21 mouse cellular contexts compared by ENCODE assay signal in the genomic region with DNA sequence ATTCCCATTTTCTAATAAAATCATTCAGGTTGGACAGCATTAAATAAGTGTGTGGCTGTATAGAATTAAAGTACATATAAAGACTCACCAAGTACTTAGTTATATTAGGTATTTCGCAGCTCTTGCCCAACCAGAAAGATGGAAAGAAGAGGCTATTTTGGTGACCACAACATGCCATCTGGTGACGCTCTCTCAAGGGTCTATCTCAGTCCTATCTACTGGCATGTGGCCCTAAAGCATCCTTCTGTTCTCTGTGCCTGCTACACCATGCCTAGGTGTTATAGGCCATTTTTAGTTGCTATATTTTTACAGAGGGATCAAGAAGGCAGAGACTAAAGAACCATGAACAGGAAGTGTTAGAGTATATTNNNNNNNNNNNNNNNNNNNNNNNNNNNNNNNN.
DNase-seq lines count a peak whose midpoint lies in the region; ATAC-seq and TF ChIP-seq lines count a peak whose summit lies in the region.
"Had no signal": no experiment of that assay in that cellular context is flagged by ENCODE, and none has a peak within 500 bp of the region (broad histone marks: within the 10 kb centered on the region; RNA-seq: fewer than 3 reads in every experiment).

No protein-coding gene starts in this region.

- peak; percentile 18; the same call in 1 of the 2 replicates for ATAC-seq in hindbrain, embryonic 13.5 days (ENCODE audit: low FRiP score)
- ATAC-seq in hindbrain, embryonic 11.5 days (ENCODE audit: low FRiP score): no peak
- no peak for ATAC-seq in midbrain, postnatal 0 days (ENCODE audit: low FRiP score)
- ATAC-seq in midbrain, embryonic 11.5 days (ENCODE audit: low FRiP score): no peak
- ATAC-seq: intestine, embryonic 15.5 days; liver, embryonic 12.5 days had no signal

- no peak for TF ChIP-seq CTCF in midbrain, postnatal 0 days (IDR thresholded peaks at IDR 0.05)

- no peaks in the 10 kb centered on the region for H3K36me3 ChIP-seq in hindbrain, embryonic 13.5 days
- H3K36me3 ChIP-seq in hindbrain, embryonic 11.5 days (ENCODE audit: control insufficient read depth, insufficient read depth, low read length): no peaks in the 10 kb centered on the region
- H3K36me3 ChIP-seq in midbrain, postnatal 0 days (ENCODE audit: insufficient read depth, low read length): no peaks in the 10 kb centered on the region
- no peaks in the 10 kb centered on the region for H3K36me3 ChIP-seq in midbrain, embryonic 11.5 days (ENCODE audit: control insufficient read depth, insufficient read depth, low read length)
- H3K36me3 ChIP-seq: embryonic facial prominence, embryonic 12.5 days; hindbrain, embryonic 10.5 days; intestine, embryonic 15.5 days; limb, embryonic 13.5 days; liver, embryonic 12.5 days; midbrain, embryonic 10.5 days; neural tube, embryonic 12.5 days had no signal

- H3K4me2 ChIP-seq in hindbrain, embryonic 13.5 days: no peak overlapping the region
- no peak overlapping the region for H3K4me2 ChIP-seq in hindbrain, embryonic 11.5 days (replicated peaks; ENCODE audit: low read depth, low read length)
- H3K4me2 ChIP-seq in midbrain, postnatal 0 days (ENCODE audit: low read depth, low read length, poor library complexity, severe bottlenecking): no peak overlapping the region
- no peak overlapping the region for H3K4me2 ChIP-seq in midbrain, embryonic 11.5 days
- H3K4me2 ChIP-seq: embryonic facial prominence, embryonic 12.5 days; intestine, embryonic 15.5 days; limb, embryonic 13.5 days; liver, embryonic 12.5 days; neural tube, embryonic 12.5 days had no signal

- no peak overlapping the region for H3K4me3 ChIP-seq in hindbrain, embryonic 13.5 days
- H3K4me3 ChIP-seq in hindbrain, embryonic 11.5 days (ENCODE audit: low read depth, low read length): no peak overlapping the region
- H3K4me3 ChIP-seq in midbrain, postnatal 0 days (ENCODE audit: low read depth, low read length): no peak overlapping the region
- H3K4me3 ChIP-seq in midbrain, embryonic 11.5 days (ENCODE audit: low read depth, low read length): no peak overlapping the region
- H3K4me3 ChIP-seq: embryonic facial prominence, embryonic 12.5 days; hindbrain, embryonic 10.5 days; intestine, embryonic 15.5 days; limb, embryonic 13.5 days; liver, embryonic 12.5 days; midbrain, embryonic 10.5 days; neural tube, embryonic 12.5 days had no signal

- 0 out of 2 replicates have a peak, but pooled peaks cover 5% of the 10 kb centered on the region for H3K4me1 ChIP-seq in hindbrain, embryonic 13.5 days (replicated peaks)
- H3K4me1 ChIP-seq in hindbrain, embryonic 11.5 days (replicated peaks; ENCODE audit: control insufficient read depth, insufficient read depth, low read length): no peaks in the 10 kb centered on the region
- no peaks in the 10 kb centered on the region for H3K4me1 ChIP-seq in midbrain, postnatal 0 days (ENCODE audit: insufficient read depth, low read length)
- no peaks in the 10 kb centered on the region for H3K4me1 ChIP-seq in midbrain, embryonic 11.5 days (ENCODE audit: control insufficient read depth, insufficient read depth, low read length)
- H3K4me1 ChIP-seq: embryonic facial prominence, embryonic 12.5 days; hindbrain, embryonic 10.5 days; intestine, embryonic 15.5 days; limb, embryonic 13.5 days; liver, embryonic 12.5 days; midbrain, embryonic 10.5 days; neural tube, embryonic 12.5 days had no signal

- H3K9ac ChIP-seq in hindbrain, embryonic 13.5 days: no peak overlapping the region; the same call in 1 of the 2 replicates
- H3K9ac ChIP-seq in hindbrain, embryonic 11.5 days (ENCODE audit: low read depth, low read length): no peak overlapping the region
- no peak overlapping the region for H3K9ac ChIP-seq in midbrain, postnatal 0 days (replicated peaks; ENCODE audit: low read length, poor library complexity, severe bottlenecking)
- no peak overlapping the region for H3K9ac ChIP-seq in midbrain, embryonic 11.5 days (ENCODE audit: low read length)
- H3K9ac ChIP-seq: embryonic facial prominence, embryonic 12.5 days; intestine, embryonic 15.5 days; limb, embryonic 13.5 days; liver, embryonic 12.5 days; neural tube, embryonic 12.5 days had no signal

- DNase-seq in hindbrain, embryonic 11.5 days (ENCODE audit: low spot score): no peak
- peak; percentile 32 for DNase-seq in midbrain, postnatal 0 days (ENCODE audit: low spot score)
- no peak for DNase-seq in midbrain, embryonic 11.5 days (ENCODE audit: low spot score, missing footprints)
- peak; percentile 53 for DNase-seq in cerebellum, adult 9-10 months
- no peak for DNase-seq in spleen, postnatal 4 days (ENCODE audit: low spot score in 2 of 2)
- DNase-seq in urinary bladder, adult 18-20 months (ENCODE audit: low spot score in 2 of 2): no peak
- DNase-seq: adrenal gland, postnatal 10 days; kidney, adult 8-10 months; kidney, postnatal 10 days; lung, adult 18-20 months; lung, postnatal 10 days; right cerebral cortex, postnatal 25 days; spleen, adult 18-20 months had no signal

- H3K27ac ChIP-seq in hindbrain, embryonic 13.5 days: no peak overlapping the region
- no peak overlapping the region for H3K27ac ChIP-seq in hindbrain, embryonic 11.5 days (ENCODE audit: low read depth, low read length)
- H3K27ac ChIP-seq in midbrain, postnatal 0 days (ENCODE audit: low read depth, low read length): no peak overlapping the region
- H3K27ac ChIP-seq in midbrain, embryonic 11.5 days (ENCODE audit: low read depth, low read length): no peak overlapping the region
- H3K27ac ChIP-seq: embryonic facial prominence, embryonic 12.5 days; hindbrain, embryonic 10.5 days; intestine, embryonic 15.5 days; limb, embryonic 13.5 days; liver, embryonic 12.5 days; midbrain, embryonic 10.5 days; neural tube, embryonic 12.5 days had no signal

- 93% methylated on average over 2 of the region's 2 CpGs for WGBS in hindbrain, embryonic 13.5 days
- 91% methylated on average over 2 of the region's 2 CpGs for WGBS in hindbrain, embryonic 11.5 days
- WGBS in midbrain, postnatal 0 days: 88% methylated on average over 2 of the region's 2 CpGs
- 85% methylated on average over 2 of the region's 2 CpGs for WGBS in midbrain, embryonic 11.5 days

- H3K9me3 ChIP-seq in hindbrain, embryonic 13.5 days: no peaks in the 10 kb centered on the region
- H3K9me3 ChIP-seq in hindbrain, embryonic 11.5 days (ENCODE audit: control insufficient read depth, low read length): no peaks in the 10 kb centered on the region
- no peaks in the 10 kb centered on the region for H3K9me3 ChIP-seq in midbrain, postnatal 0 days (ENCODE audit: low read length)
- H3K9me3 ChIP-seq in midbrain, embryonic 11.5 days (ENCODE audit: control insufficient read depth, low read length): no peaks in the 10 kb centered on the region
- H3K9me3 ChIP-seq: embryonic facial prominence, embryonic 12.5 days; hindbrain, embryonic 10.5 days; intestine, embryonic 15.5 days; limb, embryonic 13.5 days; liver, embryonic 12.5 days; midbrain, embryonic 10.5 days; neural tube, embryonic 12.5 days had no signal

- H3K27me3 ChIP-seq in hindbrain, embryonic 13.5 days: no peaks in the 10 kb centered on the region
- H3K27me3 ChIP-seq in hindbrain, embryonic 11.5 days (ENCODE audit: control insufficient read depth, insufficient read depth, low read length): no peaks in the 10 kb centered on the region
- no peaks in the 10 kb centered on the region for H3K27me3 ChIP-seq in midbrain, postnatal 0 days (ENCODE audit: insufficient read depth, low read length)
- no peaks in the 10 kb centered on the region for H3K27me3 ChIP-seq in midbrain, embryonic 11.5 days (ENCODE audit: control insufficient read depth, insufficient read depth, low read length)
- H3K27me3 ChIP-seq: embryonic facial prominence, embryonic 12.5 days; intestine, embryonic 15.5 days; liver, embryonic 12.5 days; neural tube, embryonic 12.5 days had no signal

Comparison
In these comparisons a context has a peak if more than half of its experiments do, and no peak if none do; other contexts are left out.
1. DNase-seq: peak in midbrain, postnatal 0 days (single experiment) and cerebellum, adult 9-10 months (single experiment); none in hindbrain, embryonic 11.5 days (single experiment), midbrain, embryonic 11.5 days (single experiment), spleen, postnatal 4 days (0 of 2) and urinary bladder, adult 18-20 months (0 of 2).